Mouse (Mus musculus): ENCODE measurements at regions not wholly inside any gene's neighbourhood (a gene's known extent, or its start where the extent isn't known, plus 50 kb on each side); places are given as distances from the start of the nearest gene placed in this dataset.
A peak's percentile ranks its signal among the peaks of the same experiment; 100 is the strongest.

DNA sequence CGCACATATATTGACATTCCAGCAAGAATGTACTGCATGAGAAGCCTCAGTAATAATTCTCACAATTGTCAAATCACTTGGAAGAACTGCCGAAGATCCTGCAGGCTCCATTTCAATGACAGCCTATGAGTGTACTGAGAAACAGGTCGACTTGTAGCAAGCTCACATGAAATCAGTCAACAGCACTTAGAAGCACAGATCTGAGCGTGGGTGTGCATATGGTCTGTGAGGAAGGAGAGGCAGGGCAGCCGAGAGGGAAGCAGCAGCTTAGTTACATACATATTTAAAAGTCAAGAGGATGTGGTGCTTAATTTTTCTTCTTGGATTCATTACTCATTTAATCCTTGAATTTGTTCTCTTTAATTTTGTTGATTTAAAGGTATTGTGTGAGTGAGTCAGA is 967.4 kb upstream of the Epha7 start:
- no peak for DNase-seq

DNA sequence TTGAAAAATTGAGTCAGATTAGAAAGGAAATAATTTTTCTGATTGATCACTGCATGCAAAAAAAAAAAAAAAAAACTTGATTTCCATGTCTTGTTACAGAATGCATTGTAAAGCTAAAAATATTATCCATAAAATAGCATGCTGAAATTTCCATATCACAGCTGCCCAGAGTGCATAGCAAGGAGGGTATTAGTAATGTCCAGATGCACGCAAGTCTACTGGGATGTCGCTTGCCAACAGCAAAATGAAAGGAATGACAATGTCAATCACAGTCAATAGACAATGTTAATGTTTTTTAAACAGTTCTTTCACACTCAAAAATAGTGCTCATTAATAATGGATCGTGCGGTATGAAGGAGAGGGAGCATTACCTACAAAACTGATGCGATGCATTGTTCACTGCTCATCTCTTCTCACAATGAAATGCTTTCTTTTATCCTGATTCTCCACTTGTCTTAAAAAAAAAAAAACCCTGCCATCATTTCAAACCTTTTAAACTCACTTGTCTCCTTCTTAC is 966.8 kb upstream of the Epha7 start:
- no peak for DNase-seq

DNA sequence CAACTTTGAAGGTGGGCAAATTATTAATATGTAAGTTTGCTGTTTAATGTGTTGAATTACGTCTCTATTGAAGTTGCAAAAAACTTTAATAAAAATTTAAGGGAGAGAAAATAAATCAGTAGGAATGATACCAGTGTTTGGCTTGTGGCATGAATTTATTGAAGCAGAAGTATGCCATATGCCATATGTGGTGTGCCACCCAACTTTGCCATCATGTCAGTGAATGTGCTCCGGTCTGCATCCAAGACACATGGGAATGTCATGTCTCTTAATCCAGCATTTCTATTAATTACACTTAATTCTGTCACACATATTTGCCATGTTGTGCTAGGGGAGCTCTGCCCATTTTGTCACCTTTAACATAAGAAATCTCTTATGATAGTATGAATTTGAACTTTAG is 956.8 kb upstream of the Epha7 start:
- no peak for DNase-seq

DNA sequence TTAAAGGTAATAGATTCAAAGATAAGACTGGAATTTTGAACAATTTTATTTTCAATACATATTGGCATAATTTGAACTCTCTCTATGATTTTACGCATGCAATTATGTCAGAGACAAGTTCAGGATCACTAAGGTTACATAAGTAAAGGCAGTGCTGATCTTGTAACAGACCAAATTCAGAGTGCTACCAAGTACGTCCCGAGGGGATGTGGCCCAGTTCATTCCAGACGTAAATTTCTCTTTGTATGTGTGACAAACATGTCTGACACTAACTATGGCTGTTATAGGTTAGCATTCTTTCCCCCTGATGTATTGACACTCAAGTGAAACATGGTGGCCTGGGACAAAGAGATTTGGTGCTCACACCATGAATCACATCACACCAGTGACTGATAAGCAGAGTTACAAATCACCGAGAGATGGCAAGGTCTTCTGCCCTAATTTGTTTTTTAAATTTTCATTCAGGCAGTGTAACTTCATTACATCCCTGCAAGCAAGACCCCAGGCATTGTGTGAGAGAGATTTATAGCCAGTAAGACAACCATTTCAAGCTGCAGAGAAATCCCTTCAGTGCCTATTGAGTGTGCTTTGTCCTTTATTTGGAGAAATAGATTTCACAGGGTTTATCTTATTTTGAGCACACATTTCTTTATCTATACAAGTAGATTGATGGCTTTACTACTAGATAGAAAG is 925.5 kb upstream of the Epha7 start:
- no peak for DNase-seq

DNA sequence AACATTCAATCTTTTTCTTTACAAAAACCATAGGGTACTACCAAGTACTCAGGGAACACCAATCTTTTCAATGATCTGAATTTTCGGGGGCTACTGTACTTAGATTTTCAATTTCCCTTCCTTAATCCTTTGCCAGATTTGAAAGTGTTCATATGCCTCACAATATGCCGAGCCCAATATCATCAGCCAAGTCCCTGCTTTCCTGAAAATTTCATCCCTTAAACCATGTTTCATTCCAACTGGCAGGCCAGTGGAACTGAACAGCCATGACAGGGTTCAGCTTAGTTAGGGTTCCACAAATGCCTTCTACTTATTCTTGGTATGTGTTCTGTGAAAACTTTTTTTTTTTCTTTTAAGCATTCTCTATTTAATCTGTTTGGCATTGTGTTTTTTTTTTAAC is 916.5 kb upstream of the Epha7 start:
- DNase-seq, result no peak

DNA sequence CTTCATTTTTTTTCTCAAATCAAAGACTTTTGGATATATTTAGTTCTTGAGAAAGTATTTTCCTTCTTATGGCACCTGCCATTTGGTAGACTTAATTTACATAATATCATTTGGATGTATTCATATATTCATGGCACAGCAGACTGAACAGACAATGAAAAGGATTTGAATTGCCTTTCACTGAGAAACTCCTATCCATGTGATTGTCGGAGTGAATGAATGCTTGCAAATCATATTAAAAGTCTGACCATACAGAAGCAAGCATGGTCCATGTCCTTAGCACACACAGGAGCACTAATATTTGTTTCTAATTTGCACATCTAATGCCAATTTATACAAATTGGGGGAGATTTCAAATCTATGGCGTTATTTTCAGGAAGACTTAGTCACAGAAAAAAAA is 867.6 kb upstream of the Epha7 start:
- no peak for DNase-seq

DNA sequence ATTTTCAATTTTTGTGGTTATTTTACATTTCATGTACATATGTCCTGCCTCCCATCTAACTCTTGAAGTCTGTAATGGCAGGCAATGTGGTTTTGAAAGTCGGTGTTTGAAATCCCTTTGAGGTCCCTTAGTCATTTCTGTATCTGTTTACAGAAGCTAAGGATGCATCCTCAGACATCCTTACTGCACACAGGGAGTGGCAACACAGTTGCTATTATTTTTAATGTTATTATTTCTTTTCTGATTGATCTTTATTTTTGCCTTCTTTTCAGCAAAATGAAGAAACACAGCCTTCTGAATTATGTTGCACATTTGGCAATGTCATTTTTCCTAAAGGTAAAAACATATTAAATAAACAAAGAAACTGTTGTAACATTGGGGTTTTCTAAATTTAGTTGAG is 867.2 kb upstream of the Epha7 start:
- no peak for DNase-seq

DNA sequence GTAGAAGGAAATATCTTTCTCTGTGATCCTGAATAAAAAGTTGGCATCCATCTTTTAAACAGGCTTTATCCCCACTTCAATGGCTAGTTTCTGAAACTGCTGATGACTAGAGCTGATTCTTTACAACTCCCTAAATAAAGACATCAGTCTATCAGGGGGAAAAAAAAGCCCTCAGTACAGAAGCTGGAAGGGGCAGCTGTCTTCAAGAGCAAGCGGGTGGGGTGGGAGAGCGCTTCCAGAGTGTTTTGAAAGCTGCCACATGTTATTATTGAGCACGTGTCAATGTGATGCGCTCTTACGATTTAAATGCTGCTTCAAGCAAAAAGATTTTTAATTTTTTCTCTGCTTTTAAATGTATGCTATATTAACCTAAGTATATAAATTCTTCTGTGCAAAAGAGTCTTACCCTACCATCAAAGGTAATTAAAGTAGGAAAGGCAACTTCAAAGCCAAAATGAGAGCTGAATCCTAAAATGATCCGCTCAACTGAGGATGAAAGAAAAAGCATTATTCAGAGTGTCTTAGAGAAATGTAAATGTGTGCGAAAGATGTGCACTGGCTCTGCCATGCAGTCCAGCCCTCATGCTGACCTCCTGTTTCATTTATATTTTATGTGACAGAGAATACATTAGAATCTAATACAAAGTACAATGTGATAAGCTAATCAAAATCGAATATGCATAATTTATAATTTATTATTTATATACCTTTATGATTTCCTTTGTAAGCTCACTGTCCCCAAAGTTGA is 862.8 kb upstream of the Epha7 start:
- DNase-seq, result no peak

DNA sequence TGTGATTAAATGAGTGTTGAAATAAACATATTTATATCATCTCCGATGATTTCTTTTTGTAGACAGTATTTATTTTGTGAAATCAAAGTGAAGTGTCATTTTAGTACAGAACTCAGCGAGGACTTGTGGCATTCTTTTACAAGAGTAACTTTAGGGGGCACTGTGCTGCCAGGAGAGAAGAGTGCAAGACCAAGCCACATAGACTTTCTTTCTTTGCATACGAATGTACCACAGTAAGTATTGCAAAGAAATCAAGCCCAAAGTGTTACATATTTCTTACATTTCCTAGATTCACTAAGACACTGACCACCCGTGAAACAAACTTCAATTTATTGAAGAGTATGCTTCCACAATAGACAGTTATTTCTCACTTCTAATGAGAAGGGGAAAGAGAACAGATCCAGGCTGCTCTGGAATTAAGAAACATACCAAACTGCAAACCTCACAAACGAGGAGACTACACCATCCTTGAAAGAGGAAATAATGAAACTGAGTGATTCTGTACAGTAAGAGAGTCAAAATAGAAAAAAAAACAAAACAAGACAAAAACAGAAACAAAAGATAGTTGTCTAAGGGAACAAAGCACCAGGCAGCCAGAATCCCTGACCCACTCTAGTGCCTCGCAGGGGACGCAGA is 847.8 kb upstream of the Epha7 start:
- DNase-seq, result peak; percentile 4 to 23

DNA sequence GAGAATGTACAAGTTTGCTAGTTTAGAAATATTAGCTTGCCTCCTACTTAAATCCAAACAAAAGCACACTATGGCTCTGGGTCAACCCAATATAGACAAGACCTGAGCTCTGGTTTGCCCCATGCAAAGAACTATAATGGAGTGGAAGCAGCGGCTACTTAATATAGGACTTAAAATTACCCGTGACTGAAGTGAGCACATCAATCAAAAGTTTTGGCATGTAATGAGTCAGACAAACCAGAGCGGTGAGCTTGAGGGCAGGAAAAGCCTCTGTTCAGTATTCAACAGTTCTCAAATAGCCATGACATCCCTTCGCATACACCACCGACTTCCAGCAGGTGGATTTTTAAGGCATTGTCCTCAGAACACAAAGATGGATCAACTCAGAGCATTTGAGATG is 842.4 kb upstream of the Epha7 start:
- DNase-seq, result no peak

DNA sequence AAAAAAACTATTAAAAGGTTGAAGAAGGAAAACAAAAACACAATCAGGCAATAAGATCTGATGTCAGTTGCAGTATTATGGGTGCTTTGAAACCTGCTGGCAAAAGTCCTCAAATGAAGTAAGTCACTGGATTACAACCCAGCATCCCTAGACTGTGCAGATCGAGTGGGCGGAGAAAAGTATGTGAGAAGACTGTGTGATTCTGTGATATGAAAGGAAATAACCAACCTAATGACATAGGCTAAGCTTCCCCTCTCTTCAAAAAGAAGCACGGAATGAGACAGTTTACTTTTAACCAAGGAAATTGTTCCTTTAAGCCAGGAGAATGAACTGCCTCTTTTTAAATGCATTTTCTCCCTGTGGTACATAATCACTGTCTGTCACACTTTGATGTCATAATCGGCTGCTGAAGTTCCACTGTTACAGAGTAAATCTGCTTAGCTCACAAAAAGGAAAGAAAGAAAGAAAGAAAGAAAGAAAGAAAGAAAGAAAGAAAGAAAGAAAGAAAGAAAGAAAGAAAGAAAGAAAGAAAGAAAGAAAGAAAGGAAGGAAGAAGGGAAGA is 833.6 kb upstream of the Epha7 start:
- no peak for DNase-seq

DNA sequence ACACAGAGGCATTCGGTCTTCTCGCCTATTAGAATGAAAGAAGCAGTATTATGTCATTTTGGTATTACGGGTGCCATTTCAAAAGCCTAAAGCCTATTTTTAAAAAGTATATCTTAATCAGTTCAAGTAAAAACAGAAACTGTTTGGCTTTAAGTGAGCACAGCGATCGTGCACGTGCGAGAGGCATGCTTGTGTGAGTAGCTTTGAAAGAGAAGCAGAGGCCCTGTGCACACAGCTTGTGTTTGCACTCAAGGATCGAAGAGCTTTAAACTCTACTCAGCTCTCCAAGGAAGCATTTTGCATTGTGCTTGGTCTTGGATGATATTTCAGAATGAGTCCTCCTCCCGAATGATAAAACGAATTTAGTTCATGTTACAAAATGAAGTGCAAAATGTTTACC is 833.1 kb upstream of the Epha7 start:
- no peak for DNase-seq

DNA sequence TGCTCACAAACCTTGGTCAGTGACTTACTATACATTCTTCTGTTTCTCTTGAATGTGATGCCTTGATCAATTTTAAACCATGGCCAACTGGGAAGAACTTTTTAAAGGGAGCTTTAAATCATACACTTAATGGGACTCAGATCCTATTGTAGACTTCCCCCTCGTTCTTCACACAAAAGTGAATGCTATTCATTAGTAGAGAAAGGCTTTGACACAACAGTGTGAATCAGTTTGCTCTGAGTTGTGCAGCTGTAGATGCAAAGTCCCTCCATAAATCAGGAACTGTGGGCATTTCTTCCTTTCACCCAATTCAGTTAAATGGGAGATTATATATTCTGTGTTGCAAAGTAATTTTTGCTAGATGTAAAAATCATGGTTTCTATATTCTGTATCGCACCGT is 831.6 kb upstream of the Epha7 start:
- no peak for DNase-seq

DNA sequence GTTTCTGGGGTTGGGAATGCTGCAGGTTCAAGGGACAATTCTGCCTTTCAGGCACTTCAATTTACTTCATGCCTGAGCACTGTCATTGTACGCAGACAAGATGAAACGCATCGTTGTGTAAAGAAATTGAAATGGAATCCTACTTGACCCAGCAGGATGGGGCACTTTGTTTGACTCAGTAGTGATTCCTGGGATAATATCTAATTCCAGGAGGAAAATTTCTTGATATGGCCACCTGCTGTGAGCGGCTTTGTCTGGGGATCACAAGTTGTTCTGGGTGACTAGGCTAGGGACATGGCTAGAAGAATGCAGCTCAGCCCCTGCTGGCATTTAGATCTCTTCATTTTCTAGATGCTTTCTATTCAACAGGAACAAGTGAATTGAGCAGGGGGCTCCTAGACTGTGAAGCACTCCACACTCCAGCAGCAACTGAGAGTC is 824.9 kb upstream of the Epha7 start:
- no peak for DNase-seq

DNA sequence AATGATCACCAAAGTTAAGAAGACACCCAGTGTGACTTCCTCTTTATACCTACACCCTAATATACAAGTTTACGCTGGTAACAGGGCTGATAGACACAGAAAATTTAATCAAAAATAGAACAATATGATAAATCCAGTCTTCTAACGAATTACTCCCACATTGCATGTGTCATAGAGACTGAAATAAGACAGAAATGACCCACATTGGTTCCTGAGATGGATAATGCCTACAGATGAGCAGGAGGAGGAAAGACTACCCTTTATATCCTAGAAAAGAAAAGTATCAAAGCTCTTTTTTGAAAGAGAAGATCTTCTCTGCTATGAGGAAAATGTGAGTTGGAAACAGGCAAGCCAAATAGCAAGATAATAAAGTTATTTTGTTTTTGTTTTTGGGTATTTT is 818.5 kb upstream of the Epha7 start:
- no peak for DNase-seq

DNA sequence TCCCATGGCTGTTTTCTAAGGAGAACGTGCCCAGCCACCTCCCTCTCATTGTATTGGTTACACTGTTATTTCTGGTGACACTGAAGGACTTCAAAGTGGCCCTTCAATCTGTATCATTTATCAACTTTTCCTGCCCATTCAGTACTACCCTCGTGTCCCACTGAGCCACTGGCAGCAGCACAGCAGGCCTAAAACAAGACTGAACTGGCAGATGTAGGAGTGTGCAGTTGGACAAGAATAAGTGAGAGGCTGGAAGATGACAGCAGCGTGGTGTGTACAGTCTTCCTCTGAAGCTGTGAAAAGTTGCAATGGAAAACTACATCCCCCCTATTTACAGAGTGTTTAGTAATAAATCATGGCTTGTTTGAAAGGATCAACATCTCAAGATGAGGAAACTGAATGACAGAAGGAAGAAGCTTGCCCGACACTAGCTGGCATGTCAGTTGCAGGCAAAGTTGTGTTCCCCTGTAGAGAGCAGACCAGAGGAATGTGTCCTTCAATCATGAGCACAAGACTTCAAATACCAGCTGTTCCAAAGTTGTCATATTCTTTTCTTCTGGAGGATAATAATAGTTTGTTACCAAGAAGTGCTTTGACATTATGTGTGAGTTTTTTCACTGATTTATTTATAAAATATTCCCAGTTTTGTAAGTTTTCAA is 811.0 kb upstream of the Epha7 start:
- DNase-seq, result no peak
